Mouse (Mus musculus): Measurements from ENCODE around the gene Tbc1d10a.

- no peak for TF ChIP-seq GATA1 (IDR thresholded peaks at IDR 0.05; ENCODE audit: borderline replicate concordance, low read length)
- no peak for TF ChIP-seq FLI1 (IDR thresholded peaks at IDR 0.05; ENCODE audit: low read length)
These were observed 40.2 kb upstream of the Tbc1d10a start for GRCm38 (mm10) chr11:4146381-4146780.

All from megakaryocyte, embryonic 14.5 days (primary cell).